Mouse (Mus musculus) granulocyte monocyte progenitor cell, adult 5-6 weeks (primary cell): ENCODE data around the gene Ccl28. TPM values are rescaled to one million over a fixed set of nuclear protein-coding genes. Genes with fewer than 3 reads are reported as not detected.
"Not testable (repeated sequence)": the region's sequence is repeated elsewhere in the genome, so short reads cannot be mapped to it uniquely, and the experiment has no call there.

Experiments
- ATAC-seq: replicated peaks from 2 replicates; pipeline ENCODE4 v1.8.0; 2016; ENCODE audit warnings: mild to moderate bottlenecking, moderate TSS enrichment, inconsistent platforms; ENCODE audit not compliant: poor library complexity, severe bottlenecking
- total RNA-seq, 2 experiments: library from RNA; stranded (forward) in 1 of 2; stranded (reverse) in 1 of 2; fragments of 200-712, 200-1000 nt in 1 of 2; fragments of >200 nt in 1 of 2; fragmentation: Nextera tagmentation in 1 of 2; gene quantifications; 2 replicates each; pipeline ENCODE4 v1.2.3; 2014 to 2017

Ccl28 gene
- total RNA-seq (2014; fragmentation: Nextera tagmentation) (0.94 TPM in 1 of 2 replicates, not detected in the other), total RNA-seq (2017) (0.26 TPM in 1 of 2 replicates, not detected in the other)

GRCm38 (mm10) chr13:119623634-119624033 lies at the start of gene Ccl28:
Gene Ccl28, plus strand, starts transcription at chr13:119623819.
- ATAC-seq: no peak

DNA sequence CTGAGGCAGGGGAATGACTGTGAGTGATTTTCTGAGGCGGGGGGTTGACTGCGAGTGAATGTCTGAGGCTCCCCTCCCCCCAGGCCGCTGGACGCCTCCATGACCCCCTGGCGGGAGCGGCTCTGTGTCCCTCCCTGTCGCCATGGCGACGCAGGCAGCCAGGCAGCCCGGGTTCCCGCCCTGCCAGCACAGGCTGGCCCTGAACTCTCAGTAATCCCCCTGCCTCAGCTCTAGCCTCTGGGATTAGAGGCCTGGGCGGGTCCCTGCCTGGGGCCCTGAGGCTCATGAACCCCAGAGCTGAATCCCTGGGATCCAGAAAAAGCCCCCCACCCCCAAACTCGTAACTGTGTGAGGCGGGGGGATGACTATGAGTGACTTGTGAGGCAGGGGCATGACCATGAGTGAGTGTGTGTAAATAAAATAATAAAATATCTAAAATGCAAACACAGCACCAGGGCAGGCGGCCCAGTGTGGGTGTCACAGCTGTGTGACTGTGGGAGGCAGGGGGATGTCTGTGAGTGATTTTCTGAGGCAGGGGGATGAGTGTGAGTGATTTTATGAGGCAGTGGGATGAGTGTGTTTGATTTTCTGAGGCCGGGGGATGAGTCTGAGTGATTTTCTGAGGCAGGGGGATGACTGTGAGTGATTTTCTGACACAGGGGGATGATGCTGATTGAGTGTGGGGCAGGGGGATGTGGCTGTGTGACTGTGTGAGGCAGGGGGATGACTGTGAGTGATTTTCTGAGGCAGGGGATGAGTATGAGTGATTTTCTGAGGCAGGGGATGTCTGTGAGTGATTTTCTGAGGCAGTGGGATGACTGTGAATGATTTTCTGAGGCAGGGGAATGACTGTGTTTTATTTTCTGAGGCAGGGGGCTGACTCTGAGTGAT lies 27.1 kb upstream of the Ccl28 start:
- peak; percentile 44 for ATAC-seq

- not testable (repeated sequence) for ATAC-seq
Measured at GRCm38 (mm10) chr13:119598466-119598865, 25.2 kb upstream of the Ccl28 start.

GRCm38 (mm10) chr13:119599066-119599465 lies 24.6 kb upstream of the Ccl28 start:
- ATAC-seq: 0 out of 2 replicates have a peak, but pooled peaks have one; percentile 9

DNA sequence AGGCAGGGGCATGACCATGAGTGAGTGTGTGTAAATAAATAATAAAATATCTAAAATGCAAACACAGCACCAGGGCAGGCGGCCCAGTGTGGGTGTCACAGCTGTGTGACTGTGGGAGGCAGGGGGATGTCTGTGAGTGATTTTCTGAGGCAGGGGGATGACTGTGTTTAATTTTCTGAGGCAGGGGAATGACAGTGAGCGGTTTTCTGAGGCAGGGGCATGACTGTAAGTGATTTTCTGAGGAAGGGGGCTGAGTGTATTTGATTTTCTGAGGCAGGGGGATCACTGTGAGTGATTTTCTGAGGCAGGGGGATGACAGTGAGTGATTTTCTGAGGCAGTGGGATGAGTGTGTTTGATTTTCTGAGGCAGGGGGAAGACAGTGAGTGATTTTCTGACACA lies 24.1 kb upstream of the Ccl28 start:
- not testable (repeated sequence) for ATAC-seq

- peak; percentile 10; the same call in 1 of the 2 replicates for ATAC-seq
Measured at GRCm38 (mm10) chr13:119600166-119600565, 23.5 kb upstream of the Ccl28 start.

- not testable (repeated sequence) for ATAC-seq
Measured at GRCm38 (mm10) chr13:119602688-119603331, 20.8 kb upstream of the Ccl28 start.

- ATAC-seq: 0 out of 2 replicates have a peak, but pooled peaks have one; percentile 4
Measured at GRCm38 (mm10) chr13:119603890-119604289, 19.7 kb upstream of the Ccl28 start.

DNA sequence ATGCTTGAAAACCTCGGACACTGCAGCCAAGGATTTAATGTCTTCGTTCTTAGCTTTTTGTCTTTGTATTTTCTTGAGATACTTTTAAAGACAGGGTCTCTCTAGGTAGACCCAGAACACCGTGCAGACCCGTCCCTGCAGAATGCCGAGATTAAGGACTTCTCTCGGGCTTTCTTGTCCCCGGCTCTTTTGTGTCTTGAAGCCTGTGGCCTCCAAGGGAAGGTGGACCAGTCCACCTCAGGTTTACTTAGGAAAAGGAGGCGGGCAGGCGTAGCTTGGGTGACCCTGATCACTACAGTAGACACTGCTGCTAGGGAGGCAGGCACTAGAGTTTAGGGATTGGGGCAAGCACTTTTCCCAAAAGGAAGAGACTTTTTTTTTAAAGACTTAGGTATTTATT lies 19.3 kb upstream of the Ccl28 start:
- not testable (repeated sequence) for ATAC-seq

DNA sequence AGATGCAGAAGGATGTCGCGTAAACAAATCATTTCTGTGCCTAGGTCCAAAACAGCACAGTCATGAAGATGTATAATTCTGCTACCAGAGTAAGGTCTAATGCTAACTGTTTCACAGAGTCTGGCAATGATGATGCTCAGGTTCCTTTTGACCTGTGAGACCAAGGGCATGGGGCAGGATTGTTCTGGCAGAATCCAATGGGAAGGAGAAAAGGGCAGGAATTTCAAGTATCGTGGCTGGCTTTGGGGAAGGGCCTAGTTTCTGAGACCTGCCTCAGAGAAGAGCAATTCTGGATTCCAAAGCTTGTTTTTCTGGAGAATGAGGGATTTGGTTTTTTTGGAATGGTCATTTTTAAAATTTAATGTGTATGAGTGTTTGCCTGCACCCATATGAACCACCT lies 4.8 kb upstream of the Ccl28 start:
- no peak for ATAC-seq

GRCm38 (mm10) chr13:119619735-119620134 lies 3.9 kb upstream of the Ccl28 start:
- ATAC-seq: no peak

- ATAC-seq: peak; percentile 70; the same call in 1 of the 2 replicates
Measured at GRCm38 (mm10) chr13:119625952-119626351, 2.3 kb downstream of the Ccl28 start.

DNA sequence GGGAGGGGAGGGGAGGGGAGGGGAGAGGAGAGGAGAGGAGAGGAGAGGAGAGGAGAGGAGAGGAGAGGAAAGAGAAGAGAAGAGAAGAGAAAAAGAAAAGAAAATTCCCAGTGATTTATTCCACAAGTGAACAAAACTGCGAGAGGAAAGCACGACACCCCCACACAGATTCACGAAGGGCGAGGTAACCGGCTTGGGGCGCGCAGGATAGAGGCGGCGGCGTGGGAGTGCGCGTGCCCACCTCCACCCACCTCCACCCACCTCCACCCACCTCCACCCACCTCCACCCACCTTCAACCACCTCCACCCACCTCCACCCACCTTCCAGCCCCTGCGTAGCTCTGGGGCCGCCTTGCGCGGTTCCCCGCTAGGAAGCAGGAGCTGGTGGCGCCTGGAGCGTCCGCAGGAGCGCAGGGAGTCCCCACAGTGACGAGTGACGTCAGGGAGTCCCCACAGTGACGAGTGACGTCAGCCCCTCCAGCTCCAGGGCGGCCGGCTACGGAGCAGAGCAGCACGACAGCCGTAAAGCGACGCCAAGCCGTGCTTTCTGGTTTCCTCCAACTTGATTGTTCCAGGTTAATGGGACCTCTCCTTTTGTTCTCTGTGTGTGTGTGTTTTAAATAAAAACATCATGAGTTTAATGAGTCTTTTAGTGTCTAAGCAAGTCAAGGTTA lies 8.0 kb downstream of the Ccl28 start:
- peak; percentile 100 for ATAC-seq

- no peak for ATAC-seq
Measured at GRCm38 (mm10) chr13:119632156-119632548, 8.5 kb downstream of the Ccl28 start.

- ATAC-seq: no peak
Measured at GRCm38 (mm10) chr13:119635496-119635895, 11.9 kb downstream of the Ccl28 start.

DNA sequence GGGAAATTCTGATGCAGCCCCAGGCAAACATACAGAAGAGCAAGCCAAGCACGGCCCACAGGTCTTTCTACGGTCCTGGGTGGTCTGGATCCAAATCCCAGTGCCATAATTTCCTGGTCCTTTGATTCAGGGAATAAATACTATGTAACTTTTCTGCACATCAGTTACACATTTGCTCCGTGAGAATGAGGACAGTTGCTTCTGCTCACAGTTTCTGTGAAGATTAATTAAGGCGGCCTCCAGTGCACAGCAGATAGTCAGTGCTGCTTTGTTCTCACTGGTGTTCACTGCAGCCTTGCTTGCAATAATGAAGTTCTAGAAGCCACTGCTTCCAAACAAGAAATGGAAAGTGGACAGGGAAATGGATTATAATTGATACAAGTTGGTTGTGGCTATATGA lies 14.2 kb downstream of the Ccl28 start:
- no peak for ATAC-seq

DNA sequence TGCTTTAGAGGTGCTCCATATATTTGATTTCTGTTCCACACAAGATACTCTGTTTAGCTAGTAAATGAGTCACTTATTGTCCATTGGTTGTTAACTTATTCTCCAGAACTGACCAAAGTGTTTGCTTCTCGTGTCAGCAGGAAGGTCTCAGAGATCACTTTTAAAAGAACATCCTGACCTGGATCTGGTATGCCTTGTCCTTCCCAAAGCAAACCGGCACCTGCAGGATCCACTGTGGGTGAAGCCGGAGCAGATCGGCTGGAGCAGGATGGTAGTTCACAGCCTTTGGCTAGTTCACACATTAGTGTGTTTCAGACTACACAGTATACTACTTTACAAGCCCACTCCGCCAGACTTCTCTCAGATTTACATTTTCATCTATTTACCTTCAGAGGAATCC lies 14.8 kb downstream of the Ccl28 start:
- ATAC-seq: no peak

GRCm38 (mm10) chr13:119639302-119639701 lies 15.7 kb downstream of the Ccl28 start:
- peak; percentile 83 for ATAC-seq

DNA sequence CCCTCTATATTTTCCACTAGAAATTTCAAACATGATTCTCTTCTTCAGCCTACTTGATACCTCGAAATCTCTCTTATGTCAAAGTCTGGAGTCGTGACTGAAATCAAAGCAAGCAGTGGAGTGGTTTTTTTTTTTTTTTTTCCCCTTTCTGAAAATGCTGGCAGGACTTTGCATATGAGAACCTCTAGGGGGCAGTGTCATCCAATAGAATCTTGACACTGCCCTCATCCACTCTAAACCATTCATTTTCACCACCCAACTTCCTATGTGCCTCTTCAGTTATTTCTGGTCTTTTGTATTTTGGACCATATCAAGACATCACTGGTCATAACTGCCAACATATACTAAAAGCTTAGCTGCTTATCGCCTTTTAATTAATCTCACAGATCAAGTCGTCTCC lies 16.9 kb downstream of the Ccl28 start:
- ATAC-seq: peak; percentile 74

GRCm38 (mm10) chr13:119641145-119641544 lies 17.5 kb downstream of the Ccl28 start:
- no peak for ATAC-seq

GRCm38 (mm10) chr13:119644769-119645168 lies 21.1 kb downstream of the Ccl28 start:
- no peak for ATAC-seq
